Mouse (Mus musculus) stomach, postnatal 0 days (tissue): ENCODE data around the gene Atp1a3. TPM values are rescaled to one million over a fixed set of nuclear protein-coding genes. Genes with fewer than 3 reads are reported as not detected.

Experiments
- ATAC-seq: fragments of 200-750 bp; cut with Nextera tagmentation; 2 replicates; pipeline ENCODE4 v1.8.0; 2017; ENCODE audit not compliant: low FRiP score, low TSS enrichment
- DNase-seq: peaks from one replicate; pipeline ENCODE4 v3.0.0-alpha.2; 2016; ENCODE audit warnings: low spot score
- H3K27ac ChIP-seq: fragments of 300-500 bp; sonication (generic); replicated peaks from 2 replicates; pipeline ENCODE4 v1.5.1; 2014; ENCODE audit warnings: mild to moderate bottlenecking, control low read depth
- H3K27me3 ChIP-seq: fragments of 300-500 bp; sonication (generic); 2 replicates; pipeline ENCODE4 v1.6.1; 2014; ENCODE audit warnings: low read length; ENCODE audit not compliant: control insufficient read depth, insufficient read depth
- H3K36me3 ChIP-seq: fragments of 300-500 bp; sonication (generic); 2 replicates; pipeline ENCODE4 v1.6.1; 2014; ENCODE audit warnings: low read length, mixed read lengths; ENCODE audit not compliant: control insufficient read depth, insufficient read depth
- H3K4me1 ChIP-seq: fragments of 300-500 bp; sonication (generic); replicated peaks from 2 replicates; pipeline ENCODE4 v1.6.1; 2014; ENCODE audit warnings: antibody characterized with exemption; ENCODE audit not compliant: control insufficient read depth, insufficient read depth
- H3K4me2 ChIP-seq: fragments of 300-500 bp; sonication (generic); replicated peaks from 2 replicates; pipeline ENCODE4 v1.6.1; 2014; ENCODE audit warnings: low read depth, mild to moderate bottlenecking, control low read depth, moderate library complexity
- H3K4me3 ChIP-seq: fragments of 300-500 bp; sonication (generic); 2 replicates; pipeline ENCODE4 v1.5.1; 2014; ENCODE audit warnings: low read depth, low read length, control low read depth
- H3K9ac ChIP-seq: fragments of 300-500 bp; sonication (generic); 2 replicates; pipeline ENCODE4 v1.6.1; 2014; ENCODE audit warnings: mild to moderate bottlenecking, low read length, control low read depth, mixed read lengths
- H3K9me3 ChIP-seq: fragments of 300-500 bp; sonication (generic); 2 replicates; pipeline ENCODE4 v1.6.1; 2016; ENCODE audit warnings: low read length; ENCODE audit not compliant: control insufficient read depth
- CTCF ChIP-seq: IDR thresholded peaks from 2 replicates; pipeline ENCODE4 v1.5.1; 2016; ENCODE audit warnings: antibody characterized with exemption, low read depth, mild to moderate bottlenecking, moderate library complexity
- EP300 ChIP-seq: optimal IDR thresholded peaks from 2 replicates; pipeline ENCODE3; 2016; ENCODE audit warnings: antibody characterized with exemption
- WGBS: fragments of 180-500 bp; shearing (Covaris S2); extraction: QIAGEN DNeasy Blood & Tissue Kit; methylation state at CpG from one replicate; pipeline ENCODE4 v1.1.7; 2014; 5-methylcytosine and 5-hydroxymethylcytosine counted together
- microRNA-seq: library from miRNA; unstranded; fragments of <30 nt; microRNA quantifications from one replicate; pipeline ENCODE4, GENCODE M21; 2016
- polyA plus RNA-seq: library from polyadenylated mRNA; unstranded; fragments of >200 nt; fragmentation: Nextera tagmentation; extraction: Ambion mirVana; gene quantifications from 2 replicates; pipeline ENCODE4 v1.2.1, GENCODE M21; 2015

The Atp1a3 gene
- polyA plus RNA-seq, 1 experiment from 2014 or later, result 1.6 TPM

GRCm38 (mm10) chr7:24931651-24932050 lies 74.1 kb downstream of the Atp1a3 start:
- WGBS, result 2% methylated on average over 13 of the region's 15 CpGs
- no peak for ATAC-seq
- Histone ChIP-seq H3K9me3 (no peaks in the 10 kb centered on the region), H3K9ac (no peak overlapping the region), H3K4me2 (no peak overlapping the region), H3K27ac (no peak overlapping the region), H3K36me3 (no peaks in the 10 kb centered on the region), H3K4me1 (no peaks in the 10 kb centered on the region), H3K27me3 (peaks cover 6% of the 10 kb centered on the region; the same call in 1 of the 2 replicates), H3K4me3 (no peak overlapping the region)
- DNase-seq, result no peak
- no peak for TF ChIP-seq EP300
- no peak for TF ChIP-seq CTCF

- Histone ChIP-seq H3K4me3 (no peak overlapping the region), H3K27ac (no peak overlapping the region), H3K36me3 (peaks cover 3% of the 10 kb centered on the region), H3K9ac (no peak overlapping the region), H3K4me1 (no peaks in the 10 kb centered on the region), H3K4me2 (no peak overlapping the region), H3K27me3 (peaks cover 6% of the 10 kb centered on the region; the same call in 1 of the 2 replicates), H3K9me3 (no peaks in the 10 kb centered on the region)
- ATAC-seq (no peak), DNase-seq (no peak)
- WGBS, result 50% methylated on average over 6 of the region's 6 CpGs
- TF ChIP-seq CTCF (no peak), EP300 (no peak)
Observed at GRCm38 (mm10) chr7:24930475-24930874, 75.3 kb downstream of the Atp1a3 start.

Small RNA genes within 50 kb of the gene (microRNA-seq; reads per million reads assigned to microRNA genes)
- 0.96 reads per million for gene Mir7046
- gene Mir7047, result not detected

Other genes starting within 250 kb of the Atp1a3 start
- gene Cd177, start 245.6 kb downstream of the Atp1a3 start, polyA plus RNA-seq, result 12.2 and 12.3 TPM in 2 replicates
- gene Ceacam10, start 228.8 kb downstream of the Atp1a3 start, polyA plus RNA-seq, result 2.3 and 2.7 TPM in 2 replicates
- gene Gm9844, start 143.7 kb downstream of the Atp1a3 start, polyA plus RNA-seq, result 10.4 and 15.8 TPM in 2 replicates
- gene Lypd4, start 136.0 kb downstream of the Atp1a3 start, polyA plus RNA-seq, result not detected in 2 replicates
- not detected in 2 replicates for gene Dmrtc2, start 135.9 kb downstream of the Atp1a3 start, polyA plus RNA-seq
- gene Rps19, start 121.6 kb downstream of the Atp1a3 start, polyA plus RNA-seq, result 2,060 and 2,085 TPM in 2 replicates
- gene Cd79a, start 108.6 kb downstream of the Atp1a3 start, polyA plus RNA-seq, result 0.25 and 0.44 TPM in 2 replicates
- gene Arhgef1, start 103.0 kb downstream of the Atp1a3 start, polyA plus RNA-seq, result 45.2 and 49.9 TPM in 2 replicates
- not detected in 2 replicates for gene Gm4881, start 61.5 kb downstream of the Atp1a3 start, polyA plus RNA-seq
- 290 and 293 TPM in 2 replicates for gene Rabac1, start 33.2 kb downstream of the Atp1a3 start, polyA plus RNA-seq
- 1.7 and 2.2 TPM in 2 replicates for gene Grik5, start 66.4 kb upstream of the Atp1a3 start, polyA plus RNA-seq
- 12.1 and 12.9 TPM in 2 replicates for gene Zfp574, start 66.6 kb upstream of the Atp1a3 start, polyA plus RNA-seq
- 0.52 and 0.67 TPM in 2 replicates for gene Pou2f2, start 173.8 kb upstream of the Atp1a3 start, polyA plus RNA-seq
- gene Dedd2, start 214.7 kb upstream of the Atp1a3 start, polyA plus RNA-seq, result 20.0 and 20.2 TPM in 2 replicates
- gene Zfp526, start 215.5 kb upstream of the Atp1a3 start, polyA plus RNA-seq, result 1.1 and 1.2 TPM in 2 replicates
- gene Gsk3a, start 231.9 kb upstream of the Atp1a3 start, polyA plus RNA-seq, result 5.1 and 5.3 TPM in 2 replicates
- gene Erf, start 244.8 kb upstream of the Atp1a3 start, polyA plus RNA-seq, result 8.1 and 8.8 TPM in 2 replicates